Mouse (Mus musculus) small intestine, adult 2 months (tissue): ENCODE results near the gene Bckdha.

Experiments
- CTCF ChIP-seq: fragments of 200-500 bp; IDR thresholded peaks from 2 replicates; pipeline ENCODE4 v1.5.1; 2012; ENCODE audit warnings: low read depth, mild to moderate bottlenecking, control low read depth, inconsistent platforms, low read length, moderate library complexity, mixed read lengths; ENCODE audit not compliant: insufficient replicate concordance, insufficient read length; ENCODE audit errors: extremely low read depth
- POLR2A ChIP-seq: fragments of 200-500 bp; IDR thresholded peaks from 2 replicates; pipeline ENCODE4 v1.6.1; 2012; ENCODE audit warnings: low read depth, mild to moderate bottlenecking, control low read depth, inconsistent platforms, low read length, moderate library complexity

DNA sequence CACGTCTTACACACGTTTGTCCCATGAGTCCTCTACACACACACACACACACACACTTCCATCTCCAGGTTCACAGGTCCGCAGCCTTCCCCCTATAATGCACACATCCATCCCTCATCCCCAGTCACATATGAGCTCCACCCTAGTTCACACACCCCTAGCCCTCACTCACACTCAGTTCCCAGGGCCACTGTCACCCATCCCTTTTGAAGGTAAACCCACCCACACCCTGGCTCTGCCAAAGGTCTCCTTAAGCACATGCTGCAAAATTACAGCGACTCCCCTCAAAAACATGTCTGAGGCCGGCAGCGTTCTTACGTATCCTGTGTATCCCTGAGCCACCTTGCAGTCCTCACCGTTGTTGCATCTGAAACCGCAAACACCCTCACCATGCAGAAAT is 15.5 kb upstream of the Bckdha start:
- no peak for TF ChIP-seq CTCF
- TF ChIP-seq POLR2A: no peak
